Comparison of ENCODE assay signal across 8 mouse cellular contexts in genomic region chr6:31564901-31565391, GRCm38 (mm10). TPM values are rescaled to one million over a fixed set of nuclear protein-coding genes. Genes with fewer than 3 reads are reported as not detected.
DNase-seq lines count a peak whose midpoint lies in the region; ATAC-seq and TF ChIP-seq lines count a peak whose summit lies in the region.

No protein-coding gene starts in this region.

- no peaks in the 10 kb centered on the region for H3K9me3 ChIP-seq in lung, embryonic 15.5 days
- no peaks in the 10 kb centered on the region for H3K9me3 ChIP-seq in forebrain, postnatal 0 days (ENCODE audit: low read length)
- no peaks in the 10 kb centered on the region for H3K9me3 ChIP-seq in limb, embryonic 12.5 days
- H3K9me3 ChIP-seq in neural tube, embryonic 14.5 days (ENCODE audit: control insufficient read depth, low read length): no peaks in the 10 kb centered on the region

- peaks cover 23% of the 10 kb centered on the region for H3K4me1 ChIP-seq in lung, embryonic 15.5 days
- H3K4me1 ChIP-seq in forebrain, postnatal 0 days (ENCODE audit: insufficient read depth): peaks cover 5% of the 10 kb centered on the region; the same call in 1 of the 2 replicates
- peaks cover 32% of the 10 kb centered on the region; the same call in 1 of the 2 replicates for H3K4me1 ChIP-seq in limb, embryonic 12.5 days (replicated peaks)
- H3K4me1 ChIP-seq in neural tube, embryonic 14.5 days (ENCODE audit: control insufficient read depth, insufficient read depth, low read length): peaks cover 19% of the 10 kb centered on the region

- WGBS in lung, embryonic 15.5 days: 4% methylated on average over 17 of the region's 17 CpGs
- WGBS in forebrain, postnatal 0 days: 9% methylated on average over 17 of the region's 17 CpGs
- 2% methylated on average over 17 of the region's 17 CpGs for WGBS in limb, embryonic 12.5 days
- 2% methylated on average over 17 of the region's 17 CpGs for WGBS in neural tube, embryonic 14.5 days

- H3K4me3 ChIP-seq in lung, embryonic 15.5 days: peak overlapping the region; percentile 75; the same call in 1 of the 2 replicates
- peak overlapping the region; percentile 73 for H3K4me3 ChIP-seq in forebrain, postnatal 0 days (ENCODE audit: low read depth, low read length)
- H3K4me3 ChIP-seq in limb, embryonic 12.5 days (replicated peaks): peak overlapping the region; percentile 64
- peak overlapping the region; percentile 76 for H3K4me3 ChIP-seq in neural tube, embryonic 14.5 days (ENCODE audit: low read depth, low read length)

- DNase-seq in lung, postnatal 4 days: no peak
- peak; percentile 63 for DNase-seq in forebrain, postnatal 0 days

- no peak for ATAC-seq in lung, embryonic 15.5 days (ENCODE audit: borderline replicate concordance, extremely low read depth, low FRiP score, low TSS enrichment)
- ATAC-seq in forebrain, postnatal 0 days: no peak
- ATAC-seq in limb, embryonic 12.5 days (ENCODE audit: insufficient number of reproducible peaks, insufficient read depth, low FRiP score, low TSS enrichment, low read depth): no peak
- no peak for ATAC-seq in neural tube, embryonic 14.5 days (ENCODE audit: low read depth)
- no peak for ATAC-seq in activated CD4-positive, CD25-positive, alpha-beta regulatory T cell, adult 4 months
- ATAC-seq in megakaryocyte-erythroid progenitor cell, adult 5-6 weeks (replicated peaks; ENCODE audit: low FRiP score, low TSS enrichment, poor library complexity, severe bottlenecking): no peak
- no peak for ATAC-seq in inflammation-experienced regulatory T-cells, adult 6 months

- H3K9ac ChIP-seq in lung, embryonic 15.5 days: no peak overlapping the region
- no peak overlapping the region; the same call in 1 of the 2 replicates for H3K9ac ChIP-seq in forebrain, postnatal 0 days
- no peak overlapping the region for H3K9ac ChIP-seq in limb, embryonic 12.5 days (replicated peaks)
- H3K9ac ChIP-seq in neural tube, embryonic 14.5 days (replicated peaks; ENCODE audit: low read depth, low read length): no peak overlapping the region

- no peaks in the 10 kb centered on the region for H3K36me3 ChIP-seq in lung, embryonic 15.5 days
- no peaks in the 10 kb centered on the region for H3K36me3 ChIP-seq in forebrain, postnatal 0 days (ENCODE audit: insufficient read depth)
- H3K36me3 ChIP-seq in limb, embryonic 12.5 days: no peaks in the 10 kb centered on the region
- no peaks in the 10 kb centered on the region for H3K36me3 ChIP-seq in neural tube, embryonic 14.5 days (ENCODE audit: control insufficient read depth, insufficient read depth, low read length)

- 0 out of 2 replicates have a peak overlapping the region, but pooled peaks have one; percentile 12 for H3K27ac ChIP-seq in lung, embryonic 15.5 days
- H3K27ac ChIP-seq in forebrain, postnatal 0 days (ENCODE audit: low read depth, low read length): no peak overlapping the region
- H3K27ac ChIP-seq in limb, embryonic 12.5 days: no peak overlapping the region
- no peak overlapping the region for H3K27ac ChIP-seq in neural tube, embryonic 14.5 days (ENCODE audit: low read depth, low read length)

- H3K4me2 ChIP-seq in lung, embryonic 15.5 days: peak overlapping the region; percentile 86
- peak overlapping the region; percentile 96 for H3K4me2 ChIP-seq in forebrain, postnatal 0 days (ENCODE audit: low read depth)
- H3K4me2 ChIP-seq in limb, embryonic 12.5 days: peak overlapping the region; percentile 92
- H3K4me2 ChIP-seq in neural tube, embryonic 14.5 days (ENCODE audit: low read depth, low read length): peak overlapping the region; percentile 92

- TF ChIP-seq CTCF in forebrain, postnatal 0 days (IDR thresholded peaks at IDR 0.05; ENCODE audit: low read depth): no peak

- H3K27me3 ChIP-seq in lung, embryonic 15.5 days: peaks cover 39% of the 10 kb centered on the region
- no peaks in the 10 kb centered on the region for H3K27me3 ChIP-seq in forebrain, postnatal 0 days (ENCODE audit: insufficient read depth, low read length)
- H3K27me3 ChIP-seq in limb, embryonic 12.5 days: peaks cover 96% of the 10 kb centered on the region
- H3K27me3 ChIP-seq in neural tube, embryonic 14.5 days (ENCODE audit: control insufficient read depth, insufficient read depth, low read length): no peaks in the 10 kb centered on the region

RNA-seq across cellular contexts. Expression of gene Podxl, which starts 1.2 kb away (rescaled TPM):
- polyA plus RNA-seq in lung, embryonic 15.5 days (2015; fragmentation: Nextera tagmentation; extraction: Ambion mirVana): 33.6 and 37.0 TPM in 2 replicates
- total RNA-seq in forebrain, postnatal 0 days (2014; rRNA removed): 14.9 and 18.7 TPM in 2 replicates
- 7.2 and 8.9 TPM in 2 replicates for polyA plus RNA-seq in forebrain, postnatal 0 days (2015; fragmentation: Nextera tagmentation; extraction: Ambion mirVana)
- 5.8 and 7.3 TPM in 2 replicates for polyA plus RNA-seq in limb, embryonic 12.5 days (2016; fragmentation: Nextera tagmentation; extraction: Ambion mirVana)
- 7.1 and 9.0 TPM in 2 replicates for polyA plus RNA-seq in neural tube, embryonic 14.5 days (2014; fragmentation: Nextera tagmentation; extraction: Ambion mirVana)
- not detected for polyA plus RNA-seq in activated CD4-positive, CD25-positive, alpha-beta regulatory T cell, adult 4 months (2017; shearing (Covaris generic))
- total RNA-seq in megakaryocyte-erythroid progenitor cell, adult 5-6 weeks (2014; fragmentation: Nextera tagmentation): 0.92 and 1.8 TPM in 2 replicates
- 0.23 and 0.72 TPM in 2 replicates for total RNA-seq in megakaryocyte-erythroid progenitor cell, adult 5-6 weeks (2017)
- under 1 TPM; 0.06 to 0.38 (median 0.11) TPM for polyA plus RNA-seq in inflammation-experienced regulatory T-cells, adult 6 months (2017; shearing (Covaris generic))
